Mouse (Mus musculus): ENCODE measurements around the gene Acsl1. TPM values are rescaled to one million over a fixed set of nuclear protein-coding genes. Genes with fewer than 3 reads are reported as not detected.
"Not testable (repeated sequence)": the region's sequence is repeated elsewhere in the genome, so short reads cannot be mapped to it uniquely, and the experiment has no call there.

The Acsl1 gene
- polyA plus RNA-seq, 1 experiment = 2.6 TPM

- peaks cover 17% of the 10 kb centered on the region; the same call in 1 of the 2 replicates for H3K4me1 ChIP-seq
- no peaks in the 10 kb centered on the region for H3K9me3 ChIP-seq
- H3K36me3 ChIP-seq (replicated peaks; ENCODE audit: low read length) = peaks cover 61% of the 10 kb centered on the region
- no peaks in the 10 kb centered on the region for H3K27me3 ChIP-seq (replicated peaks)
- H3K4me3 ChIP-seq (replicated peaks) = no peak overlapping the region
- TF ChIP-seq FLI1 (IDR thresholded peaks at IDR 0.05; ENCODE audit: low read length) (no peak), GATA1 (IDR thresholded peaks at IDR 0.05; ENCODE audit: borderline replicate concordance, low read length) (no peak)
Observed at GRCm38 (mm10) chr8:46567946-46568345, 97.1 kb downstream of the Acsl1 start.

GRCm38 (mm10) chr8:46568942-46569341, 98.1 kb downstream of the Acsl1 start:
- no peak for TF ChIP-seq FLI1 (IDR thresholded peaks at IDR 0.05; ENCODE audit: low read length)
- no peak for TF ChIP-seq GATA1 (IDR thresholded peaks at IDR 0.05; ENCODE audit: borderline replicate concordance, low read length)
- Histone ChIP-seq H3K36me3 (replicated peaks; ENCODE audit: low read length) (peaks cover 61% of the 10 kb centered on the region), H3K27me3 (replicated peaks) (no peaks in the 10 kb centered on the region), H3K9me3 (no peaks in the 10 kb centered on the region), H3K4me3 (replicated peaks) (no peak overlapping the region), H3K4me1 (peaks cover 13% of the 10 kb centered on the region; the same call in 1 of the 2 replicates)

- H3K4me3 ChIP-seq (replicated peaks) = no peak overlapping the region
- H3K27me3 ChIP-seq (replicated peaks) = no peaks in the 10 kb centered on the region
- no peak for TF ChIP-seq GATA1 (IDR thresholded peaks at IDR 0.05; ENCODE audit: borderline replicate concordance, low read length)
- TF ChIP-seq FLI1 (IDR thresholded peaks at IDR 0.05; ENCODE audit: low read length) = no peak
- peaks cover 8% of the 10 kb centered on the region; the same call in 1 of the 2 replicates for H3K4me1 ChIP-seq
- no peaks in the 10 kb centered on the region for H3K9me3 ChIP-seq
- H3K36me3 ChIP-seq (replicated peaks; ENCODE audit: low read length) = peaks cover 65% of the 10 kb centered on the region
Observed at GRCm38 (mm10) chr8:46569659-46570441, 99.0 kb downstream of the Acsl1 start.

GRCm38 (mm10) chr8:46570673-46571072, 99.8 kb downstream of the Acsl1 start:
- Histone ChIP-seq H3K4me1 (peaks cover 8% of the 10 kb centered on the region; the same call in 1 of the 2 replicates), H3K27me3 (replicated peaks) (no peaks in the 10 kb centered on the region), H3K4me3 (replicated peaks) (no peak overlapping the region), H3K9me3 (no peaks in the 10 kb centered on the region), H3K36me3 (replicated peaks; ENCODE audit: low read length) (peaks cover 67% of the 10 kb centered on the region)
- TF ChIP-seq GATA1 (IDR thresholded peaks at IDR 0.05; ENCODE audit: borderline replicate concordance, low read length) = no peak
- TF ChIP-seq FLI1 (IDR thresholded peaks at IDR 0.05; ENCODE audit: low read length) = no peak

- Histone ChIP-seq H3K9me3 (no peaks in the 10 kb centered on the region), H3K4me1 (peaks cover 22% of the 10 kb centered on the region), H3K27me3 (replicated peaks) (no peaks in the 10 kb centered on the region), H3K36me3 (replicated peaks; ENCODE audit: low read length) (peaks cover 81% of the 10 kb centered on the region), H3K4me3 (replicated peaks) (no peak overlapping the region)
- no peak for TF ChIP-seq FLI1 (IDR thresholded peaks at IDR 0.05; ENCODE audit: low read length)
- no peak for TF ChIP-seq GATA1 (IDR thresholded peaks at IDR 0.05; ENCODE audit: borderline replicate concordance, low read length)
Observed at GRCm38 (mm10) chr8:46573446-46573845, 102.6 kb downstream of the Acsl1 start.

GRCm38 (mm10) chr8:46573964-46574363, 103.1 kb downstream of the Acsl1 start:
- TF ChIP-seq FLI1 (IDR thresholded peaks at IDR 0.05; ENCODE audit: low read length) = no peak
- TF ChIP-seq GATA1 (IDR thresholded peaks at IDR 0.05; ENCODE audit: borderline replicate concordance, low read length) = no peak
- peaks cover 22% of the 10 kb centered on the region for H3K4me1 ChIP-seq
- peaks cover 84% of the 10 kb centered on the region for H3K36me3 ChIP-seq (replicated peaks; ENCODE audit: low read length)
- no peak overlapping the region for H3K4me3 ChIP-seq (replicated peaks)
- H3K9me3 ChIP-seq = no peaks in the 10 kb centered on the region
- no peaks in the 10 kb centered on the region for H3K27me3 ChIP-seq (replicated peaks)

- Histone ChIP-seq H3K9me3 (no peaks in the 10 kb centered on the region), H3K4me1 (peaks cover 24% of the 10 kb centered on the region), H3K27me3 (replicated peaks) (no peaks in the 10 kb centered on the region), H3K36me3 (replicated peaks; ENCODE audit: low read length) (peaks cover 93% of the 10 kb centered on the region), H3K4me3 (replicated peaks) (no peak overlapping the region)
- TF ChIP-seq FLI1 (IDR thresholded peaks at IDR 0.05; ENCODE audit: low read length) = no peak
- no peak for TF ChIP-seq GATA1 (IDR thresholded peaks at IDR 0.05; ENCODE audit: borderline replicate concordance, low read length)
Observed at GRCm38 (mm10) chr8:46578794-46579193, 108.0 kb downstream of the Acsl1 start.

GRCm38 (mm10) chr8:46584328-46584727, 113.5 kb downstream of the Acsl1 start:
- H3K4me1 ChIP-seq = peaks cover 15% of the 10 kb centered on the region
- H3K36me3 ChIP-seq (replicated peaks; ENCODE audit: low read length) = peaks cover 70% of the 10 kb centered on the region

GRCm38 (mm10) chr8:46585576-46585975, 114.7 kb downstream of the Acsl1 start:
- Histone ChIP-seq H3K9me3 (no peaks in the 10 kb centered on the region), H3K27me3 (replicated peaks) (no peaks in the 10 kb centered on the region), H3K4me1 (peaks cover 15% of the 10 kb centered on the region), H3K36me3 (replicated peaks; ENCODE audit: low read length) (peaks cover 67% of the 10 kb centered on the region), H3K4me3 (replicated peaks) (no peak overlapping the region)
- TF ChIP-seq GATA1 (IDR thresholded peaks at IDR 0.05; ENCODE audit: borderline replicate concordance, low read length) = no peak
- TF ChIP-seq FLI1 (IDR thresholded peaks at IDR 0.05; ENCODE audit: low read length) = no peak

More at GRCm38 (mm10) chr8:46584328-46584727, 113.5 kb downstream of the Acsl1 start:
- not testable (repeated sequence) for H3K4me3 ChIP-seq (replicated peaks); H3K27me3 ChIP-seq (replicated peaks); H3K9me3 ChIP-seq

Other genes starting within 250 kb of the Acsl1 start
- gene Helt, start 176.4 kb upstream of the Acsl1 start, polyA plus RNA-seq (2012; ENCODE audit: insufficient read depth, low replicate concordance) = not detected in 2 replicates
- gene Cenpu, start 81.0 kb downstream of the Acsl1 start, polyA plus RNA-seq (2012; ENCODE audit: insufficient read depth, low replicate concordance) = 4.8 and 6.3 TPM in 2 replicates
- 0.03 TPM in 1 of 2 replicates, not detected in the other for gene Primpol, start 146.2 kb downstream of the Acsl1 start, polyA plus RNA-seq (2012; ENCODE audit: insufficient read depth, low replicate concordance)
- 5.7 and 12.1 TPM in 2 replicates for gene Casp3, start 146.3 kb downstream of the Acsl1 start, polyA plus RNA-seq (2012; ENCODE audit: insufficient read depth, low replicate concordance)